Mouse (Mus musculus) cerebellum, adult 2 months (tissue): ENCODE measurements around the gene Pappa2.

Experiments
- CTCF ChIP-seq: fragments of 200-500 bp; IDR thresholded peaks from 2 replicates; pipeline ENCODE4 v1.5.1; 2011; ENCODE audit warnings: low read depth, mild to moderate bottlenecking, control low read depth, low read length, moderate library complexity, borderline replicate concordance; ENCODE audit not compliant: insufficient read depth
- POLR2A ChIP-seq: fragments of 200-500 bp; IDR thresholded peaks from 2 replicates; pipeline ENCODE4 v1.6.1; 2011; ENCODE audit warnings: low read length, control low read depth, borderline replicate concordance; ENCODE audit not compliant: insufficient read depth

- no peak for TF ChIP-seq CTCF
- no peak for TF ChIP-seq POLR2A
Observed at GRCm38 (mm10) chr1:158873631-158874030, 106.7 kb downstream of the Pappa2 start.
